Mouse (Mus musculus) myocyte (in vitro differentiated cells): ENCODE measurements around the gene Tshz3.
A peak's percentile ranks its signal among the peaks of the same experiment; 100 is the strongest.

Experiments used
- CEBPB ChIP-seq: IDR thresholded peaks from 2 replicates; pipeline ENCODE4 v1.6.1; 2011; ENCODE audit warnings: mild to moderate bottlenecking, moderate library complexity; ENCODE audit not compliant: poor library complexity, insufficient read depth, severe bottlenecking
- E2F4 ChIP-seq: IDR thresholded peaks from one replicate; pipeline ENCODE4 v1.6.1; 2011; ENCODE audit warnings: mild to moderate bottlenecking, control low read depth, moderate library complexity; ENCODE audit not compliant: insufficient read depth
- MAX ChIP-seq: IDR thresholded peaks from one replicate; pipeline ENCODE4 v1.6.1; 2011; ENCODE audit warnings: low read depth, mild to moderate bottlenecking, control low read depth
- MYOD1 ChIP-seq, 3 experiments: IDR thresholded peaks; one replicate each; pipeline ENCODE4 v1.6.1; 2011; ENCODE audit warnings: control low read depth in 2 of 3, low read depth in 2 of 3, mild to moderate bottlenecking in 2 of 3, moderate library complexity in 1 of 3; ENCODE audit not compliant: insufficient read length in 2 of 3, control insufficient read depth in 1 of 3
- MYOG ChIP-seq, 3 experiments: IDR thresholded peaks; one replicate each; pipeline ENCODE4 v1.6.1; 2011; ENCODE audit warnings: control low read depth in 2 of 3, low read depth in 2 of 3, mild to moderate bottlenecking in 2 of 3; ENCODE audit not compliant: insufficient read length in 2 of 3, control insufficient read depth in 1 of 3, insufficient read depth in 1 of 3
- POLR2A ChIP-seq: IDR thresholded peaks from one replicate; pipeline ENCODE4 v1.6.1; 2011; ENCODE audit warnings: low read depth, mild to moderate bottlenecking, control low read depth, moderate library complexity; ENCODE audit not compliant: insufficient read length
- POLR2AphosphoS2 ChIP-seq: IDR thresholded peaks from one replicate; pipeline ENCODE4 v1.6.1; 2011; ENCODE audit warnings: low read depth, control low read depth; ENCODE audit not compliant: insufficient read length
- REST ChIP-seq: IDR thresholded peaks from one replicate; pipeline ENCODE4 v1.6.1; 2011; ENCODE audit warnings: mild to moderate bottlenecking, control low read depth, moderate library complexity; ENCODE audit not compliant: insufficient read depth, insufficient read length
- SRF ChIP-seq: IDR thresholded peaks from one replicate; pipeline ENCODE4 v1.6.1; 2011; ENCODE audit warnings: low read depth; ENCODE audit not compliant: control insufficient read depth, insufficient read length
- TCF12 ChIP-seq: IDR thresholded peaks from one replicate; pipeline ENCODE4 v1.6.1; 2011; ENCODE audit warnings: mild to moderate bottlenecking, control low read depth; ENCODE audit not compliant: poor library complexity, insufficient read depth, severe bottlenecking
- TCF3 ChIP-seq: IDR thresholded peaks from one replicate; pipeline ENCODE4 v1.6.1; 2011; ENCODE audit warnings: low read depth, control low read depth; ENCODE audit not compliant: insufficient read length
- USF1 ChIP-seq: IDR thresholded peaks from one replicate; pipeline ENCODE4 v1.6.1; 2011; ENCODE audit warnings: low read depth, mild to moderate bottlenecking, control low read depth, moderate library complexity

GRCm38 (mm10) chr7:36697118-36697855, 631 bp upstream of the Tshz3 start:
- TF ChIP-seq POLR2A (peak; percentile 42), TCF3 (no peak), E2F4 (no peak), SRF (no peak), TCF12 (no peak), CEBPB (no peak), MYOD1 (IDR thresholded peaks at IDR 0.05; ENCODE audit: control insufficient read depth in 1 of 3, insufficient read length in 2 of 3, low read depth in 2 of 3) (no peak), MYOG (IDR thresholded peaks at IDR 0.05; ENCODE audit: control insufficient read depth in 1 of 3, insufficient read depth in 1 of 3, insufficient read length in 2 of 3, low read depth in 2 of 3) (no peak), USF1 (no peak), MAX (no peak), REST (no peak), POLR2AphosphoS2 (peak; percentile 28)
